Mouse (Mus musculus) liver (tissue): Measurements from ENCODE around the gene Tnni1.

Source experiments
- DNase-seq: peaks from one replicate; pipeline ENCODE4 v3.0.0-alpha.2; 2020; ENCODE audit warnings: mixed read lengths

Gene Tnni1

GRCm38 (mm10) chr1:135768400-135768799, 10.8 kb upstream of the Tnni1 start:
- no peak for DNase-seq

GRCm38 (mm10) chr1:135770237-135770636, 9.0 kb upstream of the Tnni1 start:
- DNase-seq: no peak

GRCm38 (mm10) chr1:135770896-135771572, 8.2 kb upstream of the Tnni1 start:
- no peak for DNase-seq

DNA sequence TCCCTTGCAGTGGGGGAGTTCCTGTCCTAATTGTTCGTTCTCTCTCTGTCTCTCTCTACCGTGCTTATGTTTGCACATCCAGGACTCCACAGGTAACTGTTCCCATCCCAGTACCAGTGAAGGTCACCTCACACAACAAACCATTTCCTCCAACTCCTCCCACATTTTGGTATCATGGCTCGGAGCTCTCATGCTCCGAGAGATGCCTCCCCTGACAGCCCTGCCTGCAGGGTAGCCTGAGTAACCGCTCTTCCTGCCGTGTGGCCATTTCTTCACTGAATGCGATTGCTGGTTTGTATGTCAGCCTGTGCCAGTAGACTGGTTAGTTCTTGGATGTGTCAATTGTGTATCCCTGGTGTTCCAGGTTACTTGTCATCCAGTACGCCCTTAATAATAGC, 7.7 kb upstream of the Tnni1 start:
- DNase-seq: no peak

DNA sequence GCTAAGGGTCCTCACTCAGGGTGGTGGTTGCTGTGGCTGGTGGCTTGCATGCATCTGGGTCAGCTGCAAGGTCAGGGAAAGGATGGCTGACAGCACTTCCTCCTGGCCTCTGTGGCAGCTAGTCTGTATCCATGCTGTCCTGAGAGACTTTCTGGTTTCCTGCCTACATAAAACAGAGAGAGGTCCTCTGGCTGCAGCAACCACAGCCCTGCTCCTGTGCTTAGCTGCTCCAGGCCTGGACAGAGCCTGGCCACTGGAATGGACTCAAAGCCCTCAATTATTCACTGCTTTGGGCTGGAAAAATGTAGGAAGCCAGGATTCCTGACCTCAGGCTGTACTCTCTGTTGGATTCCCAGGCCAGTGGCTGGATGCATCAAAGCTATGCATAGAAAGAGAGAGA, 2.6 kb upstream of the Tnni1 start:
- no peak for DNase-seq

GRCm38 (mm10) chr1:135777046-135777445, 2.2 kb upstream of the Tnni1 start:
- DNase-seq: no peak

DNA sequence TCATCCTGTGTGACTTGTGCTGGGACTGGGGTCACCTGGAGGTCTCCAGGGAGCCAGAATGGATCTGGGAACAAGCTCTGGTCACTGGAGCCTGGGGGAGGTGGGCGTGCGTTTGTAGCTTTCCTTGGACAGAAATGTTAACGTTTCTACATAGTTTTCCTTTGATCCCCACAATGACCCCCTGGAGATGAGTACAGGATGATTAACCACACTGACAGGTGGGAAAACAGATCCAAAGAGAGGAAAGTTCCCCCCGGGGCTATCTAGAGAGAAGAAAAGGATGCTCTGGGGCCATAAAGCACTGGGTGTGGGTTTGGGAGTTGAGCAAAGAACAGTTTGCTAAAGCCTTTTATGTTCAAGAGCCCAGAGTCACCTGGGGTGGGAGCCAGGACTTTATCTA, 1.4 kb downstream of the Tnni1 start:
- no peak for DNase-seq

GRCm38 (mm10) chr1:135781220-135781619, 2.0 kb downstream of the Tnni1 start:
- DNase-seq: peak; percentile 70

DNA sequence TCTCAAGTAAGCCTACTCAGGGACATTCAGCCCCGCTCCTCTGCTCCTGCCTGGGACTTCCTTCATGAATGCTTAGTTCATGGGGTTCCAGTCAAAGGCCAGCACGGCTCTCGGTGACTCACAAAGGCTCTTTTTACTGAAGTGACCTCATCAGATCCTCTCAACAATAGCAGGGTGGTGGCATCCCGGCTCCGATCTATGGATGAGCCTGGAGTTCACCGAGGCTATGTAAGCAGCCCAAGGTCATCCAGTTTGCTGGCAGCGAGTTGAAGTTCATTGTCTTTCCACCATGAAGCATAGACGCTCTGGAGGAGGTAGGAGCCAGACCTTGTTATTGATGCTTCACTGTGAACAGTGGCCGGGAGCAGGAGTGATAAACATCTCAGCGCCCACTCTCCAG, 3.6 kb downstream of the Tnni1 start:
- DNase-seq: no peak

GRCm38 (mm10) chr1:135787799-135788198, 8.6 kb downstream of the Tnni1 start:
- DNase-seq: peak; percentile 82

DNA sequence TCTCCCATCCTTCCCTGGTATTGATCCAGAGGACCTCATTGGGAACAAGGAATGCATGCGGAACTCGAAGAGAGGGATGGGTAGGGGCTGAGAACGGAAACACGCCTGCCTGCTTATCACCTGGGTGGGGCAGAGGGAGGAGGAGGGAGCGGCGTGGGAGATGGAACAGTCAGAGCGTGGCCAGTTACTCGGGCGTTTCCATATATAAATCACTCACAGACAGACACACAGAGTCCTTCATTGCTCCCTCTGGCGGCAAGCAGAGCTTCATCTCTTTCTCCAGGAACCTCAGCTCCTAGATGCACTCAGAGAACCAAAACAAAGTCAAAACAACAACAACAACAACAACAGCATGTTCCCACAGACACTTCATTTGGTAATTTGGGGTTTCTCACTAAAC, 9.5 kb downstream of the Tnni1 start:
- peak; percentile 50 for DNase-seq

DNA sequence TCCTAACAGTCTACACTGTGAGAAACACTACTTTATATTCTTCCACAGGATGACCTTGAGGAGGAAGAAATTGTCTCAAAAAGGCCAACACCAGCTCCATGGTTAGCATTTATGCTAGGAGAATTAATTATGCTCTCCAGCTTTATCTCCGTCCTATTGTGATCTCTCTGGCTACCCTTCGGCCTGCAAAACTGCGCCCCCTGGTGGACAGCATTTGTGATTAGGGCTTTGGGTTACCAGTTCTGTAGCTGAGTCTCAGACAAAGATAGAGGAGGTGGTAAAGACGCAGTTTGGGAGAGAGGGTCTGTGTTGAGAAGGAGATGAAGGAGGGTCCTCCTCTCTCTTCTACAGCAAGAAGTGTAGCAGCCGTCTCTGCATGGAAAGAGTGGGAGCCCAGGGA, 10.6 kb downstream of the Tnni1 start:
- peak; percentile 83 for DNase-seq

DNA sequence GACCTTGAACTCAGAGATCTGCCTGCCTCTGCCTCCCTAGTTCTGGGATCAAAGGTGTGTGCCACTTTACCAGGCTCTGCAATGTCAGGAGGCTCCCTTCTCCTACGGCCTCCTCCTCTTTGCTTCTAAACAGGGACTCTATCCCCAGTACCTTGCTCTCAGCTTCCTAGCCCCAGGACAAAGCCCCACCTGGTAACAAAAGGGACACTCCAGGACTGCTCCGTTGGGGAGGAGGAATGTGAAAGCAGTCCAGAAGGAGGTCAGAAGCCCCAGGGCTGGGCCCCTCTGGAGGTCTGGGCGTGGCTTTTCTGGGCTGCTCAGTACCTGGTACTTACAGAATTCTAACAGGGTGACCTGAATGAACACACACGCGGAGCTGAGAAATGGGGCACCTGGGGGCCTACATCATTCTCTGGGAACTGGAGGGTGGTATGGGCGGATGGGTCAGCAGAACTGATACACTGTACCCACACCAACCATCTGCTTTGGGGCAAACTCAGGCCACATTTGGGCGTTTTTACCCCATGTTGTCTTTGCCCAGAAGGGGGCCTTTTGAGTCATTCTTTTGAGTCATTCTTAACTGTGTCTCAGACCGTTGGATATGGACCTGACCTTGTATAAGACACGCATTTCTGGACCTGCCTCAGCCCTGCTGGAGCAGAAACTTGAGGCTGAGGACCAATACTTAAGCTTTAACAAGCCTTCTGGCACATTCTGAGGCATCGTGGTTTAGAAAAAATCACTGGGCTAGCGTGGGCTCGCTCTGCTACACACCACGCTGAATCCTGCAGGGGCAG, 13.1 kb downstream of the Tnni1 start:
- no peak for DNase-seq

- DNase-seq: peak; percentile 27
Measured at GRCm38 (mm10) chr1:135793370-135794215, 14.4 kb downstream of the Tnni1 start.

GRCm38 (mm10) chr1:135794216-135795134, 15.2 kb downstream of the Tnni1 start:
- no peak for DNase-seq

GRCm38 (mm10) chr1:135798492-135798891, 19.3 kb downstream of the Tnni1 start:
- no peak for DNase-seq

DNA sequence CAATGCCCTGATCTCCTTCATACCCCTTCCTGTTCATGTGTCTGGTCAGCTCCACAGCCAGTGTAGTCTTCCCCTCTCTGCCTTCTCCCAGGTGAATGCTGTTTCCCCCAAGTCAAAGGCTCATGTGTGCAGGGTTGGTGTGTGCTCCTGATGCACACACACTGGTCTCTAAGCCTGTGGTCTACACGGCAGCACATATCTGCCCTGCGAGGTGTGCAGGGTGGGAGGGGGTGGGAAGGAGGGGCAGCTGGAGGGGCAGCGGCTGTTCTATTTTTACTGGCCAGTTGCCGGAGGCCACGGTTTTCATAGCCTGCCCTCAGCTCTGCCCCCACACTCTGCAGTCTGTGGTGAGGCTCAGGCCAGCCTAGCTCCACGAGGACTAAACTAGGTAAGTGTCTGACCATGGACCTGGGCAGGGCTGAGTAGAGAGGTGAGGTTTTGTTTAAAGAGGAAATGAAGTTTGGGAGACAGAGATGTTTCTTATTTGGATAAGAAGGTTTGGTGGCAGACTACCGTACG, 19.9 kb downstream of the Tnni1 start:
- DNase-seq: no peak

DNA sequence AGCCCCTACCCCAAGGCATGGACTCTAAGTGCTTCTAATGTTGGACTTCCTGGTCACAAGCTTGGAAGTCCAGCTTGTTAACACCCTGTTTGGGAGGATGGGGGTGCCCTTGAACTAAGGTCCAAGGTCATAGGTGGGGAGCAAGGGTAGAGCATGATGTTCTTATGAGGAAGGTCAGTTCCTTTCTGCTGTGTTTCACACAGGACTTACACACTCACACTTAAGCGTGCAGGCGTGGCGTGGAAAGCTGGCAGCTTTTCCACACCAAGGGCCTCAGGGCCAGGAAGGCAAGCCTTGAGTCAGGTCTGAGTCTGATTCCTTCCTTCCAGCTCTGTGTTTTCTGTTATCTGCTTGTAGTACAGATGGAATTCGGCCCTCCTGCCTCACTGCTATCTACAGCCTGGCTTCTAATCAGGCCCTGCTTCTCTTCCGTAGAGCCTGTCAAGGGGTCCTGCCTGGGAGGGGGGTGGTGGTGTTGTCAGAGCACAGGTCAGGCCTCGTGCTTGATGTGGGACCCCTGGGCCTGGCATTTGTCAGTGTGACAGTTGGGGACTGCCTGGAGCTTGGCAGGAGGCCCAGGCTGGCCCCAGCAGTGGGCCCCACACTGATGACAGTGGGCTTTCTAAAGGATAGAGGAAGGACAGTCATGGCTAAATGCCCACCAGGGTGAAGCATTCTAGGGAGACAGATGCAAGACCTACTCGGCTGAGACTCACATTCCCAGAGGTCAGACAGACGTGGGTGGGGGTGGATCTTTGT, 21.1 kb downstream of the Tnni1 start:
- DNase-seq: peak; percentile 59

GRCm38 (mm10) chr1:135807546-135807945, 28.3 kb downstream of the Tnni1 start:
- DNase-seq: no peak

DNA sequence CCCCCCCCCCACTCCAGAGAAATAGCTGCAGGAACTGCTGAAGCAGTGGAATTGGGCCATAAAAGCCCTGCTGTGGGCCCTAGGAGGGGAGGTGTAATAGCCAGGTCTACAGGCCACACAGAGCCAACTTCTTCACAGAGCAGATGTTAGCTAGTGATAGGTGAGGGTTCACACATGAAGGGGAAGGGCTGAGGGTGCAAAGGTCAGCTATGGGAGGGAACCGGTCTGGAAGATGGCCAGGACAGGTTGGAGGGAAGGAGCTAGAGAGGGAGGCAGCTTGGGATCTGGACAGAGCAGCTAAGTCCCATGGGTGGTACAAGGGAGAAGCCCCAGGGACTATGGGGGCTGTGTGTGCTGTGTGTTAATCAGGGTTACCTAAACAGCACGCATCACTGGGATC, 30.9 kb downstream of the Tnni1 start:
- no peak for DNase-seq

DNA sequence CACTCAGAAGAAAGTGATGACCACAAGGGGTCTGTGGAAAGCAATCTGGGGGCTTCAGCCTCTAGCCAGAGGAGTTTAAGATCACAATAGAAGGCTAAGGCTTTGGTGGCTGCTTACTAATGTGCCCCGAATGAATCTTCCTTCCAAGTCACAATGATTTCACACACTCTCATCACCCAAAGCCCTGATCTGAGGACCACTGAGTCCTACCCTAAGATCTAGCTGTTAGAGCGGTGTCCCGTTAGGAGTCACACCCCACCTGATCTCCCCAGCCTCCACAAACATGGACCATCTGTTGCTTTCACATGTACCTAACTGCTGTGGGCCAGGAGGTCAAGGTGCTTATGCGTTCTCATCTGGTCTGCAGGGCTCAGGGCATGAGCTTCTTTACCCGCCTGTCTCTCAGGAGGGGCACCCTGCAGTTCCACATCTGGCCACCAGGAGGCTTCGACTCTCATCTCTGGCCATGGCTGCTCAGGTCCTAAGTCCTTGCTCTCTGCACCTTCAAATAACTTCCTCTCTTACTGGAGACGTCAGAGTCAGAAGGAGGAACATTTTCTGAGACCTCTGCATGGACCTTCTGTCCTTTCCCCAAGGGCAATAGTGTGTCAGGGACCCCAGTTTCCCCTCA, 31.9 kb downstream of the Tnni1 start:
- peak; percentile 82 for DNase-seq
